Mouse (Mus musculus) MN1 (cell line): Measurements from ENCODE around the gene 2310030G06Rik.

Source experiments
- DNase-seq: peaks from one replicate; pipeline ENCODE4 v3.0.0-alpha.2; 2016; ENCODE audit warnings: low spot score

The 2310030G06Rik gene

DNA sequence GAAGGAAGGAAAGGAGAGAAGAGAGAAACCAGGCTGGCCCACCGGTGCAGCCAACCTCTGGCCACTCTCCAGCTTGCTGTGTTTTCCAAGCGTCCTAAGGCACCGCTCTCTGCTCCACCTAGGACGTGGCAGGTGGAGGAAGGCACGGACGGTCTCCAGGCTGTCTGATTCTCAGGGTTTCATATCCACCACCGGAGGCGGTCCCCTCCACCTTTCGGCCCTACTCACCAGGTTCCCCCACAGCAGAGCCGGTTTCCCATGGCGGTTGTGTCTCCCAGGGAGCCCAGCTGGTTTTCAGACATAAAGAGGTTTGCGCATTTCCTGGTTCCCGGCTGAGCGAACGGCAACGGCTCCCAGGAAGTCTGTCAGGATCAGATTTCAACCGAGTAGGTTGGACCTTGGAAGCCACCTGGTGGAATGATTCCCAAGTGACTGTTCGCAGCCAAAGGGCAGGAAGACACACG is at the start of gene 2310030G06Rik:
2310030G06Rik (minus strand) TSS at position 323 of the 464 bp plus-strand sequence.
- DNase-seq = peak; percentile 53

DNA sequence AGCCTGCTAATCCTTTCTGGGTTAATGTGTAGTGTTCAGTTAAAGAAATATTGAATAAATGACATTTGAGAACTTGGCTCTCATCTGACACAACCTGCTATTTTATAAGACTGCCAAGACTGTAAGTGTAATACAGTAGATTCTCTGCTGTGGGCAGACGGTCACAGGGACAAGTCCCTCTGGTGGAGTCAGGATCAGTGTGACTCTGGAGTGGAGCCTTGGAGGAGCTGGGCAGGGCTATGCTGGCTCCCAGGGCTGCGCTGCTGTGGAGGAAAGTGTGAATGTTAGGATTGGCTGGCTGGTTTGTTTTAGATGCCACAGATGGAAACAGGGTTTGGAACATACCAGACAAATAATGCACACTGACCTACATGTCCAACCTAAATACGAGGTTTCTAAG is 48.9 kb upstream of the 2310030G06Rik start:
- DNase-seq = no peak

DNA sequence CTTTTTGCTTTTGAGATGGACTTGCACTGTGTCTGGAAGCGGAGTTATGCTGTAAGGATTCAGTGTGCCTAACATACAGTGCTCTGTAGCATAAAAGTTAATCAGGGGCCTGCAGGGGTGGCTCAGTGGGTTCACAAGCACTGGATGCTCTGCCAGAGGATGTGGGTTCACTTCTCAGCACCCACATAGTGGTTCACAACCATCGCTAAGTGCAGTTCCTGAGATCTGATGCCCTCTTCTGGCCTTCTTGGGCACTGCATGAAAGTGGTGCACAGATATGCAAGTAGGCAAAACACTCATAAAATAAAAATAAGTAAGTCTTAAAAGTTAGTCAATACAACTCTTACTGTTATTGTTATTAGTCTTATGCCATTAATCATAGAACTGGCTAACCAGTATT is 35.8 kb upstream of the 2310030G06Rik start:
- no peak for DNase-seq

DNA sequence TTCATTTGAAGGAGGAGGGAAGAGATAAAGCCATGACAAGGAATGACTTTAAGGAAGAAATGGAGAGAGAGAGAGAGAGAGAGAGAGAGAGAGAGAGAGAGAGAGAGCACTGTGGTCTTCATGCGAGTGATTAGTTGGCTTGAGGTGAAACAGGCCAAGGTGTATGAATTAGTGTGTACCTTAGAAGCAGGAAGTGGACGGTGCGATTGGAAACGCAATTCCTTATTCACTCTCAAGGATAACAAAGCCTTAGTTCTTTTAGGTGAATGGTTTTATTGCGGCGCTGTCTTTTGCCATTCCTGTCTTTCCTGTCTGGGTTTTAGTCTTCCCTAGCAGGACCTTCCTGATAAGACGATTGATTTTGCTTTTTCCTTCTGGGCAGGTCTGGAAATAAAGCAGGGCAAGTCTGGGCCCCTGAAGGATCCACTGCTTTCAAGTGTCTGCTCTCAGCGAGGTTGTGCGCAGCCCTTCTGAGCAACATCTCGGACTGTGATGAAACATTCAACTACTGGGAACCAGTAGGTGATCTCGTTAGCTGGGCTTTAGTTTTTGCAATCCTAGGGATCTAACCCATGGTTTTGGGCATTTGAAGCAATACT is 29.9 kb upstream of the 2310030G06Rik start:
- no peak for DNase-seq

DNA sequence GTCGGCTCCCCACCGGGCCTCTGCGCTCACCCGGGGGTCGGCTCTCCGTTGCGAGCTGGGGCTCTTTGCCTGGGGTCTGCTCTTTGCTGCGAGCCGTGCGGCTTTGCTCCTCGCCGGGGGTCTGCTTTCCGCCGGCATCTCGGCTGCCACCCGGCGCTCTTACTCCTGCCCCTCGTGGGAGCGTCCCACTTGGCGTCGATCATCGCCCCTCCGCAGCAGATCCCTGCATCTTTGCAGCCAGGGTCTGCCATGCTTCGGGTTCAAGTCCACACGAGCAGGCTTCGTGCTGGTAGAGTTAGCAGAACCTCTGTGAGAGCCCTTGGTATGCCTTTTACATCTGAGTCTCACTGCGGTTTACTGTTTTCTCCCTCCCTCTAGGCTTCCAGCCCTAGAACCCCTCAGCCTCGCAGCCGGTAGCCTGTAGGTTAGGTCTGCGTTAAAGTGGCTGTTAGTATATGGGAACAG is 29.4 kb upstream of the 2310030G06Rik start:
- no peak for DNase-seq

DNA sequence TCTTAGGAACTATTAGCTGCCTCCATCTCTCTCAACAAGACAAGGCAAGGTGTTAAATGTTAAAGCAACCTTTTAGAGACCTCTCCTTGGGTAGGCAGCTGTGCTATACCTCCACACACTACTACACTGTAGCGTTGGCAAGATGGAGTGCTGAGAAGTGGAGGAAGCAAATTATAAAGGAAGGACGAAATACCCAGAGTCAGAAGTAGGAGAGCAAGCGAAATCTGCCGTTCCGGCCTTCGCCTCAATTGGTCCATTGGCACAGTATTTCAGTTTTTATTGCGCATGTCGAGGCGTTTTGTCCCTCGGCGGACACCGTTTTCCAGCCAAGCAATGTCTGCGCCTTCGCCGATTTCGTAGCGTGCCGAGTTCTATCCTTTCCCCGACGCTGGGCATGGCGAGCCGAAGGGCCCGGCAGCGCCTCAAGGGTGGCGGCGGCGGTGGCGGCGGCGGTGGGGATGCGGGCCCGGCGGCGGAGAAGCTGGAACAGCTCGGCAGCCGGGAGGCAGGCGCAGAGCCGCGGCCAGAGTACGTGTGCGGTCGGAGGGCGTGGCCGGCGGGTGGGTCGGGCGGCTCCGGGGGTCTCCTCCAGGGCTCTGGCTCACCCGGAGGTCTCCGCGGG is 28.8 kb upstream of the 2310030G06Rik start, which contains the start of the genes Alg9 and 1110032A03Rik:
Alg9 (plus strand) TSS at position 29 of the 622 bp plus-strand sequence.
1110032A03Rik (minus strand) TSS at position 530 of the 622 bp plus-strand sequence.
- DNase-seq = peak; percentile 79

DNA sequence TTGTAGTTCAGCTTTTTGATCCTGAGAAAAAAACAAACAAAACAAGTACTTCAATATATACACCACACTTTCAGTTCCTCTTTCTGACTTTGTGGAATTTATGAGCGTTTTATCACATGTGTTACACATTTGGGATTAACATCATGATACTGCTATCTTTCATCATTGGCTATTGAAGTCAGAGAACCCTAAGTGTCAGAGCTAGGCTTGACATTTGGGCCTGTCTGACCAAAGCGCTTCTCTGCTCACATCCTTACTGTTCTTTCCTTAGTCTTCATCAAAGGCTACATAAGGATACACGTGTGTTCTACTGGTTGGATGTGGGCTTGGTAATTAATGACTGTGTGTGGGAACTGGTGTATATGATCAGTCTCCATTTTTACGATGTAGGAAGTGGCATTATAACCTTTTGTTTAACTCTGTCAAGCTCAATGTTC is 27.7 kb upstream of the 2310030G06Rik start:
- no peak for DNase-seq

DNA sequence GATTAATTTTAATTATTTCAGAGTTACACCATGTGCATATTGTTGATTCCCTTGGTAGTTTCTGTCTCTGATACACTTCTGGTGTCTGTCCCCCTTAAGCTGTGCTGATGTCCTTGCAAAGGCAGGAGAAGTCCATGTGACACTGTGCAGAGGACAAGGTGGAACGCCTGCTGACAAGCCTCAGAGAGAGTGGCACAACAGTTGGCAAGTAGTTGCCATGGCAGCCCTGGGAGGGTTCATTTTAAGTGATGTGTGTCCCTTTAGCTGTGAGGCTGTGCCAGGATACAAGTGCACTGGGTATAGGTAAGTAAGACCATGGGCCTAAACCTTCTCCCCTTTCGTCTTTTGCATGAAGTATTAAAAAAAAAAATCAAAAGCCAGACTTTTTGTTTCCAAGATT is 23.7 kb upstream of the 2310030G06Rik start:
- DNase-seq = no peak

DNA sequence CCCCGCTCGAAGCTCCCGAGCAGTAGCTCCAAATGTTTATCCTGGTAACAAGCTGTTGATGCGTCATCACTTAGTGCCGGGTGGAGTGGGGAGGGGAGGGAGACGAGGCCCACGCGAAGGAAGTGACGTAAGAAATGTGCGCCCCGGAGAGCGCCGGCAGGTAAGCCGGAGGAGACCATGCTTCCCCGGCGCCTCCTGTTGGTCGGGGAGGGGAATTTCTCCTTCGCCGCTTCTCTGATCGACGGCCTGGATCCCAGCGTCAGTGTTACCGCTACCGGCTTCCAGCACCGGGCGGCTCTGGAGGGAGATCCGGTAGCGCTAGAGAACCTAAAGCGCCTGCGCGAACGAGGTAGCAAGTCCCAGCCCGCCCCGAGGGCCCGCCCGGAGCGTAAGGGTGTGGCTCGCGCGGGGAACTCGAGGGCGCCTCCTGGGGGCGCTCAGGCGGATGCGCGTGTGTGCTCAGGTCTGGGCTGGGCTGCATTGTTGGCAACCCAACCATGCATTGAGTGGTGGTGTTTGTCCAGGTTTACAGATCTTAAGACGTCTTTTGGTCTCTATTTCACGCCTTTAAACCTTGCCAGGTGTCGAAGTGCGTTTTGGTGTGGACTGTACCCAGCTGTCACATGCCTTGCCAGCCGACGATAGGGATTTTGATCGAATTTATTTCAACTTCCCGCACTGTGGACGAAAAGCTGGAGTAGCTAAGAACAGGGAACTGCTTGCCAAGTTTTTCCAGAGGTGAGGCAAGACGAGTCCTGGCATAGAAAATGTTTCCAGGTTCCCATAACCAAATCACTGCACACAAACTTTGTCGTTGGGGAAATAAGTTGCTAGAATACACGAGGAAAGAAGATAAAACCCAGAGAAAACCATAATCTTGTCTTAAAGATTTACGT is 22.0 kb upstream of the 2310030G06Rik start, which contains the start of gene Fdxacb1:
Fdxacb1 (plus strand) TSS at position 130 of the 896 bp plus-strand sequence.
- DNase-seq = peak; percentile 97

DNA sequence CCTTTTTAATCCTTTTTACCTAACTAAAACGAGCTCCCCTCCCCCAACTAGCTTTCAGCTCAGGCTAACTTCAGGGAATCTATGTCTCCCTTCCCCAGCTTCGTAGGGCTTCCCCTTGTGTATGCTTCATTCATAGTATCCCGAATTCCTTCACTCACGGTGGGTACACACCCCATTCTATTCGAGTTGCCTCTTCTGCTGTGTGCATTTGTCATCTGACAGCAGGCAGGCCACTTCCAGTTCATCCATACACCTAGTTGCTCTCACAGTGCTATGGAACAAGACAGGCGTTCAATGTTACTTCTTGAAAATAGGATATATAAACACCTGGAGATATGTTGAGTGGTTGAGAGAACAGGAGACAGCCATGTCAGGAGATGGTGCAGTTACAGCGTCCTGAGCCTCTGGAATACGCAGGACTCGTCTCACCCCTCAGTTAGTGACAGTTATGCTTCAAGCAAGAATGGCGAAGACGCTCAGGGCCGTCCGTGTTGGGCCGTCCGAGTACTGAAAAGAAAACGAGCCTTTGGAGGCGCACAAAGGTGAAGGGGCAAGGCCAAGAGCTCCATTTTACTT is 21.3 kb upstream of the 2310030G06Rik start:
- no peak for DNase-seq

DNA sequence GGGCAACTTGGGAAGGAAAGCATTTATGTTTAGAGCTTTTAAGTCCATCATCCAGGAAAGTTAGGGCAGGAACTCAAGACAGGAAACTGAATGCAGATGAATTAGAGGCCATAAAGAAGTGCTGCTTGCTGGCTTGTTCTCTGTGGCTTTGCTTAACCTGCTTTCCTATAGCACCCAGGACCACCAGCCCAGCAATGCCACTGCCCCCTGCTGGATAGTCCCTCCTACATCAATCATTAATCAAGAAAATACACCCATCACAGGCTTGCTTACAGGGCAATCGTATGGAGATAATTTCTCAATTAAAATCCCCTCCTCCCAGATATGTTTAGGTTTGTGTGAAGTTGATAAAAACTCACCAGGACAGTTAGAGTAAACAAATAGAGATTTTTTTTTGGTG is 17.0 kb upstream of the 2310030G06Rik start:
- DNase-seq = peak; percentile 51

DNA sequence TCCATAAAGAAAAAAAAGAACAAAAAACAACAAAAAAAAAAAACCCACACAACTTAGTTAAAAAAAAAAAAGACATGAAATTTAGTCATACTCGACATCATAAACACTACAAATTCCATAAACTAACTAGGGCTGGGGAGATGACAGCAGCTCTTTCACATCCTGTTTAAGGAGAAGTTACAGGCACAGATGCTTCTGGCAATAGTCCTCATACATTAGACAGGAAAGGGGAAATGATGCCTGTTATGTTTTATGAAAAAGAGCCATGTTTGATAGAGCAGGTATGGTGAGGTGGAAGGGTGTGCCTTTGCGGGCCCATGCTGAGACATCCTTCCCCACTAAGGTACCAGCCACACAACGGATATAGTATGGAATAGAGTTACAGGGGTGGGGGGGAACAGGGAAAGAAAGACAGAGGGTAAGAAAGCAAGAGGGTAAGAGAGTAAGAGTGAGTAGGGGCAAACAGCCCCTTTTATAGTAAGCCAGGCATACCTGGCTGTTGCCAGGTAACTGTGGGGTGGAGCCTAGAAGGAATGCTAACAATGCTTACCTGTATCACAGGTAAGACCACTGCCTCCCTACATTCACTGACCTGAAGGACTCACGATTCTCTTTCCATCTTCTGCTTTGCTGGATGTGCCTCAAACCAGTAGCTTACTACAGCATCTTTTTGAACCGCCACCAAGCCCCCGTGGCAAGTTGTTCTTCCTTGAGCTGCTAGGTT is 15.3 kb upstream of the 2310030G06Rik start:
- no peak for DNase-seq

DNA sequence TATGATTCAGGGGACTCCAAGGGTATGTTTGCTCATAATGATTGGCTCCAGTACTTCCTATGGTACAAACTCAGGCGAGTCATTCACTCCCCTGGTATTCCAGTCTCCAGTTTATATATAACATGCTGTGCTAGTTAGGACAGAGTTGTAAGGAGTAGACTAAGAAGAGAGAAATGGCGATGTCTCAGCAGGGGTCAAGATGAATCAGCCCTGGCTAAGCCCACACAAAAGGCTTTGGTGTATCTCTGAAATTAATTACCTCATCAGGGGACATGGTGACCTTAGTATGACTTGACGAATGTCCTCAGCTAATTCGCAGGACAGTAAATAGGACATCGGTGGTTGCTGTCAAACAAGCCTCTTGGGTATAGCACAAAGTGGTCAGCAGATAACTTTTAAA is 10.4 kb upstream of the 2310030G06Rik start:
- DNase-seq = no peak

DNA sequence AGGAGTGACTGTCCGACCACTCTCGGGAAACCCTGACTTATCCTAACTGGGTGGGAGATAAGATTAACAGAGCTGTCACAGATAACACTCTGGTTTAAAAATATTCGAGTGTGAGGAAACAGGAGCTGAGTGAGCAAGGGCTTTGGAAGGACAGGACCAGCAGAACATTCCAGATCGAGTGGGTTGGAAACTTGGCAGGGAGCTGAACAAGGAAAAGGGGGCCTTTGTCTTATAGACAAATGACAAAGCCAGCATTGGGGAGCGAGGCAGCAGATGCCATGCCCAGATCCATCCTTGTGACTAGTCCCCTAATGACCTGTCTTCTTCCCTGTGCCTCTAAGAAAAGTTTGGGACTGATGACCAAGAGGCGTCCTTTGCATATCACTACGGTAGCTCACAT is 7.6 kb upstream of the 2310030G06Rik start:
- no peak for DNase-seq

DNA sequence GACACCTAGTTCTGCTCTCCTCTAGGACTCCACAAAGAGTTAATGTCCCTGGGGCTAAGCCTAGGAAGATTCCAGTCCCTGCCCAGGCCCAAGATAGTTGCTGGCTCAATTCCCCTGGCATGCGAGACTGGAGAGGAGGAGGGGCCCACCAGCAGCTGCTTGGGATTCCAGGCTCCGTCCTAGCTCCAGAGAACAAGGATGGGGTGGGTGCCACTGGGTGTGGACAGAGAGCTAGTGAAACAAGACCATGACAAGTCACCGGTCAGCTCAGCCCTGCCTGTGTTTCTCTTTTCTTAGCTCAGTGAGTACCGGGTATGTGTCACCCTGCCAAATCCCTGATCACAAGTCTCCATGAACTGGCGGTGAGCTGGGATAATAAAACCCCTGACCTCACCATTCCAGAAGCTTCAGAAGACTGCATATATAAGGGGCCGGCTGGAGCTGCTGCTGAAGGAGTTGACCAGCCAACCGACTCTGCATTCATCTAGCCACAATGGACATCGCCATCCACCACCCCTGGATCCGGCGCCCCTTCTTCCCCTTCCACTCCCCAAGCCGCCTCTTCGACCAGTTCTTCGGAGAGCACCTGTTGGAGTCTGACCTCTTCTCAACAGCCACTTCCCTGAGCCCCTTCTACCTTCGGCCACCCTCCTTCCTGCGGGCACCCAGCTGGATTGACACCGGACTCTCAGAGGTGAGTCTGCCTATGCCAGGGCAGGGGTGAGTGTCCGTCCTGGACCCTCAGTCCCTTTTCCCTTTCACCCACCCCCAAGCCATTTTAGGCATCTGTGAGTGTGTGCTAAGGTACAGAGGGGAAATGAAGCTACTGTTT is 6.7 kb upstream of the 2310030G06Rik start:
- peak; percentile 28 for DNase-seq

DNA sequence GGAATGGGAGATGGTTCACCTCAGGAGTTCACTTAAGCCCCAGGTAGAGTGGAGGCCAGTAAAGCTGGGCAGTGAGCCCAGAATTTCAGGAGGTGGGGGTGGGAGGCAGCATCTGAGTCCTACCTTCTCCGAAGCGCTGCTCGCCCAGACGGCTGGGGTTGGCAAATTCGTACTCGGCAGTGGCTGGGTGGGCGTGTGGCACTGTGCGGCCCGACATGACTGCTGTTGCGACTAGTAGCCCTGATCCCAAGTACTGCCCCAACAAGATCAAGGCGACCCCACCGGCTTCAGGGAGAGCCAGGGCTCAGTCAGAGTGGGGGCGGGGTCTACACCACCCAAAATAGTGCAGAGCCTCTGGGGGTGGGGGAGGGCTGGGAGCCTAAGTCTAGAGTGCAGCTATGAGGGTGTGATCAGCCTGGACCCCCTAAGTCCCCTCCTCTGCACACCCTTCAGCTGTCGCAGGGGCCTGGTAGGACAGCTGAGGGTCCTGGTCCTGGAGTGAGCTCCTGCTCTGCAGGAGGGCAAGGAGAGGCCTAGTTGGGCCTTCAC is 5.8 kb upstream of the 2310030G06Rik start, which contains the start of gene Hspb2:
Hspb2 (minus strand) TSS at position 301 of the 549 bp plus-strand sequence.
- DNase-seq = no peak

DNA sequence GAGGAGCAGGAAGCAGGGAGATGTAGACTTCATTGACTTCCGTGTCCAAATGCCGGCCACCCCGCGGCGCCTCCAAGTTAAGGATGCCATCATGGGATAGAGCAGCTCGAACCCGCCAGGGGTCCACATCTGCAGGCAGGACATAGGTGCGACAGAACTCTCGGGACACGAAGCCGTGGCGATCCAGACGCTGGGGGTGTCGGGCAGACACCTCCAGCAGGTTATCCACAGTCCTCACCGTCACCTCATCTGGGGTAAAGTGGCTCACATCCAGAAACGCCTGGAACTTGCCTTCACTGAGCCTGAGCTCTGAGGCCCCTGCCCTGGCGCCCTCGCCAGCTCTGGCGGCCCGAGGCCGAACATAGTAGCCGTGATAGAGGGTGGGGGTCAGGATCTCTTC is 5.0 kb upstream of the 2310030G06Rik start, which contains the start of gene Cryab:
Cryab (plus strand) TSS at position 3 of the 400 bp plus-strand sequence.
- peak; percentile 15 for DNase-seq

DNA sequence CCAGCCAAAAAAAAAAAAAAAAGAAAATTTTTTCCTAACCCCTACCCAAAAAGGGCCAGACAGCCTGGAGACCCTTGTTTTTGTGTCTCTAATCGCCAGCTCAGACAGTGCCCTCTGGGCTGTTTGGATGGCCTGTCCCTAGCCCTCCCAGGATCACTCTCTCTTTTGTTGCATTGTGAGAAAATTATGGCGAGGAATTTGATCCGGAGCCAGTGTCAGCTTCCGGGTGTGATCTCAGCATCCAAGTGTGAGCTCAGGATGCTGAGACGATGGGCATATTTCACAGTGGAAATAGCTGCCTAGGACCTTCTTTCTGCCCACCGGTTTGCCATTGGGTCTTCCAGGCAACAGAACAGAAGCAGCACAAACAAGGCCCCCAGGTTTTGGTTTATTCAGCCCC is 4.4 kb upstream of the 2310030G06Rik start:
- no peak for DNase-seq

DNA sequence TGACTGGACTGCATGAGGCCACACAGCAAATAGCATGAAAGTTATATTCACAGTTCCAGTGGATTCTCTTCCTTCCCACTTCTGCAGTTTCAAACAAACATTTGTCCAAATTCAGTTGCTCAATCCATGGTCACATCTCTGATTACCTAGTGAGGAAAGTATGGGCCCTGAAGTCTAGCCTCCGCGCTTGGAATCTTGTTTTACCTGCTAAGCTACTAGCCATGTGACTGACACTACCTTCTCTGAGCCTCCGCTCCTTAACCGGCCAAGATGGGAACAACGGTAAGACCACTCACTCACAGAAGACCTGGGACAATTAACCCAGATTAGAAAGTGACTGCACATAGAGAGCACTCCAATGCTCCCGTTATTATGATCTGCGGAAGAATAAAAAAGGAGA is 530 bp downstream of the 2310030G06Rik start:
- no peak for DNase-seq

DNA sequence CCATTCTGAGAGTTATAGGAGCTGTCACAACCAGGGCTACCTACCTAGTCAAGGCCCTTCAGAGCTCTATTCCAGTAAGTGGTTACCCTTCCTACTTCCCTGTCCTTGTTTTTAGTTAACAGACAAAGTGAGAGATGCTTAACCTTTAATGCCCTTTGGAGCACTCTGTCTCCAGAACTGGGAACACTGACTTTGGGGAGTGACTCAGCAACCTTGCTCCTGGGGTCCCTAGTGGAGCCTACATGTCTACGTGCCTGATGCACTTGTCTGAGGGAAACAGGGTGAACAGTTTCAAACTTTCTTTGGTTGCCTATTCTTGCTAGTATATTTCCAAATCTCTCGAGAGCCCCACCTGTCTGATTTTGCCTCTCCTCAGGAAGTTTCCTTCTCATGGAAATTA is 3.6 kb downstream of the 2310030G06Rik start:
- DNase-seq = no peak
